Comparison of ENCODE assay signal across 20 mouse cellular contexts in the genomic region with DNA sequence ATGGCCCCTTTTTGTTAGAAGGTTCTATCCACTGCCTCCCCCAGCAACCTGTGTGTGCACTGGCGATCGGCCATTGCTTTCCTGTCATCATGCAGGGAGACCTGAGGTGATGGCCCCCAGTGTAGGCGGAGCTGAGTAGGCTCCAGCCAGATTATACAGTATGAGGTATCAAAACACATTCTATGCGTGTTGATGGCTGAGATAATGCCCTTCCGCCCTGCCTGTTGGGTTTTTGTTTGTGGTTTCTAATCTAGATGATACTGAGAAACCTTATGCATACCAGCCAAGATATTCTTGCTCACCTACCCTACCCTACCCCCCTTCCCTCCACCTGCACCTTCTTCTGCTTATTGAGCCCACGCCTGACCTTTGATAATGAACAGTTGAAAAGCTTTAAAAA.
DNase-seq lines count a peak whose midpoint lies in the region; ATAC-seq and TF ChIP-seq lines count a peak whose summit lies in the region.
"Had no signal": no experiment of that assay in that cellular context is flagged by ENCODE, and none has a peak within 500 bp of the region (broad histone marks: within the 10 kb centered on the region; RNA-seq: fewer than 3 reads in every experiment).

No protein-coding gene starts in this region.

- WGBS in forebrain, postnatal 0 days = 91% methylated on average over 6 of the region's 6 CpGs
- WGBS in forebrain, embryonic 11.5 days = 93% methylated on average over 6 of the region's 6 CpGs

- no peak for ATAC-seq in forebrain, postnatal 0 days
- ATAC-seq in forebrain, embryonic 11.5 days (replicated peaks; ENCODE audit: low FRiP score) = no peak
- ATAC-seq: intestine, embryonic 15.5 days had no signal

- no peak overlapping the region for H3K9ac ChIP-seq in forebrain, postnatal 0 days
- no peak overlapping the region for H3K9ac ChIP-seq in forebrain, embryonic 11.5 days (ENCODE audit: low read length)
- H3K9ac ChIP-seq: embryonic facial prominence, embryonic 12.5 days; hindbrain, embryonic 14.5 days; intestine, embryonic 15.5 days had no signal

- no peak for DNase-seq in forebrain, postnatal 0 days
- DNase-seq in forebrain, embryonic 11.5 days (ENCODE audit: low spot score) = no peak
- peak; percentile 69 for DNase-seq in CD4-positive helper T cell, adult 2 months (ENCODE audit: low read depth, low spot score)
- peak; percentile 47 for DNase-seq in CD4-positive, CD25-positive, alpha-beta regulatory T cell, adult 2 months (ENCODE audit: low read depth, low spot score)
- peak; percentile 52 for DNase-seq in induced T-regulatory cell, adult 2 months (ENCODE audit: low read depth)
- DNase-seq in gastrocnemius, adult 8-10 months (ENCODE audit: low spot score in 2 of 2) = no peak
- DNase-seq in ovary, postnatal 36 days (ENCODE audit: low spot score) = no peak
- DNase-seq: adrenal gland, postnatal 10 days; cerebellum, adult 11-12 months; cerebellum, adult 9-10 months; cerebellum, postnatal 25 days; gastrocnemius, postnatal 10 days; heart, adult 18-20 months; heart, postnatal 10 days; heart, postnatal 4 days; kidney, adult 18-20 months had no signal

- no peak overlapping the region for H3K4me2 ChIP-seq in forebrain, postnatal 0 days (ENCODE audit: low read depth)
- H3K4me2 ChIP-seq in forebrain, embryonic 11.5 days (ENCODE audit: low read depth, low read length, severe bottlenecking) = no peak overlapping the region
- H3K4me2 ChIP-seq: embryonic facial prominence, embryonic 12.5 days; hindbrain, embryonic 14.5 days; intestine, embryonic 15.5 days had no signal

- no peak for TF ChIP-seq CTCF in forebrain, postnatal 0 days (IDR thresholded peaks at IDR 0.05; ENCODE audit: low read depth)

- H3K36me3 ChIP-seq in forebrain, postnatal 0 days (ENCODE audit: insufficient read depth) = no peaks in the 10 kb centered on the region
- H3K36me3 ChIP-seq in forebrain, embryonic 11.5 days (ENCODE audit: control insufficient read depth, insufficient read depth, low read length) = no peaks in the 10 kb centered on the region
- H3K36me3 ChIP-seq: embryonic facial prominence, embryonic 12.5 days; heart, embryonic 10.5 days; intestine, embryonic 15.5 days had no signal

- H3K9me3 ChIP-seq in forebrain, postnatal 0 days (ENCODE audit: low read length) = no peaks in the 10 kb centered on the region
- no peaks in the 10 kb centered on the region for H3K9me3 ChIP-seq in forebrain, embryonic 11.5 days (ENCODE audit: control insufficient read depth, low read length)
- H3K9me3 ChIP-seq: embryonic facial prominence, embryonic 12.5 days; heart, embryonic 10.5 days; intestine, embryonic 15.5 days had no signal

- H3K27ac ChIP-seq in forebrain, postnatal 0 days (ENCODE audit: low read depth, low read length) = peak overlapping the region; percentile 74
- H3K27ac ChIP-seq in forebrain, embryonic 11.5 days (ENCODE audit: low read depth, low read length) = no peak overlapping the region
- H3K27ac ChIP-seq: embryonic facial prominence, embryonic 12.5 days; heart, embryonic 10.5 days; hindbrain, embryonic 14.5 days; intestine, embryonic 15.5 days had no signal

- H3K4me3 ChIP-seq in forebrain, postnatal 0 days (ENCODE audit: low read depth, low read length) = no peak overlapping the region
- H3K4me3 ChIP-seq in forebrain, embryonic 11.5 days (ENCODE audit: low read depth, low read length) = no peak overlapping the region
- H3K4me3 ChIP-seq: embryonic facial prominence, embryonic 12.5 days; heart, embryonic 10.5 days; intestine, embryonic 15.5 days had no signal

- H3K4me1 ChIP-seq in forebrain, postnatal 0 days (ENCODE audit: insufficient read depth) = peaks cover 9% of the 10 kb centered on the region; the same call in 1 of the 2 replicates
- no peaks in the 10 kb centered on the region; the same call in 1 of the 2 replicates for H3K4me1 ChIP-seq in forebrain, embryonic 11.5 days (replicated peaks; ENCODE audit: control insufficient read depth, insufficient read depth, low read length)

- H3K27me3 ChIP-seq in forebrain, postnatal 0 days (ENCODE audit: insufficient read depth, low read length) = no peaks in the 10 kb centered on the region
- no peaks in the 10 kb centered on the region for H3K27me3 ChIP-seq in forebrain, embryonic 11.5 days (ENCODE audit: control insufficient read depth, insufficient read depth, low read length)
- H3K27me3 ChIP-seq: embryonic facial prominence, embryonic 12.5 days; intestine, embryonic 15.5 days had no signal

Comparison
In these comparisons a context has a peak if more than half of its experiments do, and no peak if none do; other contexts are left out.
1. DNase-seq: peak in CD4-positive helper T cell, adult 2 months (single experiment), CD4-positive, CD25-positive, alpha-beta regulatory T cell, adult 2 months (single experiment) and induced T-regulatory cell, adult 2 months (single experiment); none in forebrain, postnatal 0 days (single experiment), forebrain, embryonic 11.5 days (single experiment), gastrocnemius, adult 8-10 months (0 of 2) and ovary, postnatal 36 days (single experiment).